Mouse (Mus musculus): Measurements from ENCODE around the gene Rcan2.

- TF ChIP-seq POLR2A (IDR thresholded peaks at IDR 0.05; ENCODE audit: insufficient read depth, low read length) (no peak), CTCF (IDR thresholded peaks at IDR 0.05; ENCODE audit: low read depth, low read length) (no peak)
These were observed 151.7 kb downstream of the Rcan2 start for GRCm38 (mm10) chr17:43952661-43953534.
